Mouse (Mus musculus): Measurements from ENCODE around the gene Ntmt1. TPM values are rescaled to one million over a fixed set of nuclear protein-coding genes. Genes with fewer than 3 reads are reported as not detected.
A peak's percentile ranks its signal among the peaks of the same experiment; 100 is the strongest.

Ntmt1 gene
- polyA plus RNA-seq, 1 experiment: 71.2 TPM

DNA sequence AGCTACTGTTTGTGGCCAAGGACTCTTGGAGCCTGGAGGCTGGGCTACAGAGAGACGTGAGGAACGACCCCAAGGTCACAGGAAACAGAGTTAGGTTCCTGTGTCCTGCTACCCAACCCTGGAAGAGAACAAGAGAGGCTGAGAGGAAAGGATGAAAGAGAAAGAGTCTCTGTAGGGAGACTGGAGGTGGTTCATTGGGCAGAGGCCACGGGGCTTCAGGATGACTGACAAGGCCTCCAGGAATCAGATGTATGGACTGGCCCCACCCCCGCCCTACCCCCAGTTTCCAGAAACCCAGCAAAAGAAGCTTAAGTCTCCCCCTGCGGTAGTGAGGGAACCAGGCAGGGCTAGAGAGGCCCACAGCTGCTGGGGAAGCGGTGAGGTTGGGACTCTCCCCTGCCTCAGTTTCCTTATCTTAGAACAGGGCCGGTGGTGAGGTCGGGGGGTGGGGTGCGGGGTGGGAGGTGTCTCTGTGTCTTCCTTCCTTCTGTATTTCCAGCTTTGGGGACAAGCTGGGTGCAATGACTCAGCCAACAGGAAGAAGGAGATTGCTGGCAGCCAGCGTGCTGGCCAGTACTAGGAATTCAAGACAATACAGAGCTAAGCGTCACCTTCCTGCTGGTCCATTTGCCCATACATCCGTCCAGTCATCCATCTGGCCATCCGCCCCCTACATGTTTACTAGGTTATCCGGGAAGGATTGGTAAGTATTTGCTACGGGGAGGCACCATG is 34.9 kb upstream of the Ntmt1 start:
- Histone ChIP-seq H3K79me2 (ENCODE audit: control insufficient read depth, insufficient read depth) (no peaks in the 10 kb centered on the region), H3K36me3 (ENCODE audit: control insufficient read depth, insufficient read depth) (no peaks in the 10 kb centered on the region), H3ac (ENCODE audit: control insufficient read depth, insufficient read length) (no peak overlapping the region), H3K27me3 (ENCODE audit: control insufficient read depth, insufficient read depth, insufficient read length) (no peaks in the 10 kb centered on the region), H3K4me3 (peak overlapping the region; percentile 11), H3K4me2 (ENCODE audit: low read depth) (peak overlapping the region; percentile 87)
- TF ChIP-seq POLR2AphosphoS2 (IDR thresholded peaks at IDR 0.05; ENCODE audit: insufficient read length, low read depth): peak; percentile 62
- no peak for TF ChIP-seq E2F4 (IDR thresholded peaks at IDR 0.05; ENCODE audit: insufficient read depth)
- TF ChIP-seq MYOD1 (IDR thresholded peaks at IDR 0.05; ENCODE audit: control insufficient read depth in 1 of 3, insufficient read length in 2 of 3, low read depth in 2 of 3): peak in 1 of 3 experiments; percentile 36
- no peak for TF ChIP-seq MAX (IDR thresholded peaks at IDR 0.05; ENCODE audit: low read depth)
- TF ChIP-seq POLR2A (IDR thresholded peaks at IDR 0.05; ENCODE audit: insufficient read length, low read depth): peak; percentile 48

DNA sequence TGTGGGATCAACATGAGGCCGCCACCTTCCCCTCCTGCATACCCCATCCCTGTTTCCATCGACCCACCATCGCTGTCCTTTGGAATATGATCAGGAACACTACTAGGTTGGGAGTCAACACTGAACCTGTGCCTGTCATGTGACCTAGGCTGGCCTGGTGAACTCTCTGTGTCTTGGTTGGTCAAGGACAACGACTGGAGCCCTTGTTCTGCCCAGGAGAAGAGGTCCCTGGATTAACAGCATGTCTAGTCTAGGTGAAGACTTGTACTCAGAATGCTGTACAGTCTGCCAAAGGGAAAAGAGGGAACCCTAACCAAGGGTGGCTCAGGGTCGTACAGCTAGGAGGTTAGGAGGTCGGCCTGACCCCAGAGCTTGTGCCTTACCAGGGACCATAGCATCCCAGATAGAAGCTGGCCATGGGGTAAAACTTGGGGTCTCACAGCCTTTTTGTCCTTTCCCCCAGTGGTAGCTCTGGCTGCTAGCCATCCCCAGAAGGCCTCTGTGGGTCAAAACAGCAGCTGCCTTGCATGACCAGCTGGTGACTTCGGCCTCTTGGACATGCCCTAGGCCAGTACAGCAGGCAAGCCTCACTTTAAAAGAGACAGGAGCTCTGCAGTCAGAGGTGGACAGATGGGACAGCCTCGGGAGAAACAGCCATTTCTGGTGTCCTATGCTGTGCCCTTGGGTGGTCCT is 34.2 kb upstream of the Ntmt1 start:
- H3K79me2 ChIP-seq (ENCODE audit: control insufficient read depth, insufficient read depth): no peaks in the 10 kb centered on the region
- no peaks in the 10 kb centered on the region for H3K27me3 ChIP-seq (ENCODE audit: control insufficient read depth, insufficient read depth, insufficient read length)
- no peaks in the 10 kb centered on the region for H3K36me3 ChIP-seq (ENCODE audit: control insufficient read depth, insufficient read depth)
- H3K4me2 ChIP-seq (ENCODE audit: low read depth): peak overlapping the region; percentile 87
- peak overlapping the region; percentile 11 for H3K4me3 ChIP-seq
- TF ChIP-seq USF1 (IDR thresholded peaks at IDR 0.05; ENCODE audit: low read depth) (peak; percentile 72), MYOD1 (IDR thresholded peaks at IDR 0.05; ENCODE audit: control insufficient read depth in 1 of 3, insufficient read length in 2 of 3, low read depth in 2 of 3) (peak; percentile 72 to 92 (median 83)), POLR2A (IDR thresholded peaks at IDR 0.05; ENCODE audit: insufficient read length, low read depth) (no peak), POLR2AphosphoS2 (IDR thresholded peaks at IDR 0.05; ENCODE audit: insufficient read length, low read depth) (no peak), MAX (IDR thresholded peaks at IDR 0.05; ENCODE audit: low read depth) (no peak), E2F4 (IDR thresholded peaks at IDR 0.05; ENCODE audit: insufficient read depth) (no peak), SRF (IDR thresholded peaks at IDR 0.05; ENCODE audit: control insufficient read depth, insufficient read length, low read depth) (no peak), TCF3 (IDR thresholded peaks at IDR 0.05; ENCODE audit: insufficient read length, low read depth) (peak; percentile 59), MYOG (IDR thresholded peaks at IDR 0.05; ENCODE audit: control insufficient read depth in 1 of 3, insufficient read depth in 1 of 3, insufficient read length in 2 of 3, low read depth in 2 of 3) (peak; percentile 80 to 97 (median 96)), REST (IDR thresholded peaks at IDR 0.05; ENCODE audit: insufficient read depth, insufficient read length) (no peak), TCF12 (IDR thresholded peaks at IDR 0.05; ENCODE audit: insufficient read depth, poor library complexity, severe bottlenecking) (peak; percentile 79), CEBPB (IDR thresholded peaks at IDR 0.05; ENCODE audit: insufficient read depth, poor library complexity, severe bottlenecking) (no peak)
- H3ac ChIP-seq (ENCODE audit: control insufficient read depth, insufficient read length): no peak overlapping the region

DNA sequence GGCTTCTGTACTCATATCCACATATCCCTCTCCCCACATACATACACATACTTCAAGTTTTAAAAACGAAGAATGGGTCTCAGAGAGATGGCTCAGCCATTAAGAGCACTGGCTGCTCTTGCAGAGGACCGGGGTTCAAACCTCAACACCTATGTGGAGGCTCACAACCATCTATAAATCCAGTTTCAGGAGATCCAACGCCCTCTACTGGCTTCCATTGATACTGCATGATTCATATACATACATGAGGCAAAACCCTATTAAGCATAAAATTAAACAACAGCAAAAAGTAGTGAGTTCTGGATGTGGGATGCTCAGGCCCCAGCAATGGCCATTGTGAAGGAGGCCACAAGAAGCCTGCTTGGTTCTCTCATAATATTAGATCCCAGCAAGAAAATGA is 31.7 kb upstream of the Ntmt1 start:
- no peak overlapping the region for H3ac ChIP-seq (ENCODE audit: control insufficient read depth, insufficient read length)
- TF ChIP-seq MAX (IDR thresholded peaks at IDR 0.05; ENCODE audit: low read depth) (no peak), POLR2AphosphoS2 (IDR thresholded peaks at IDR 0.05; ENCODE audit: insufficient read length, low read depth) (no peak), TCF3 (IDR thresholded peaks at IDR 0.05; ENCODE audit: insufficient read length, low read depth) (no peak), E2F4 (IDR thresholded peaks at IDR 0.05; ENCODE audit: insufficient read depth) (no peak), TCF12 (IDR thresholded peaks at IDR 0.05; ENCODE audit: insufficient read depth, poor library complexity, severe bottlenecking) (no peak), CEBPB (IDR thresholded peaks at IDR 0.05; ENCODE audit: insufficient read depth, poor library complexity, severe bottlenecking) (no peak), POLR2A (IDR thresholded peaks at IDR 0.05; ENCODE audit: insufficient read length, low read depth) (no peak), USF1 (IDR thresholded peaks at IDR 0.05; ENCODE audit: low read depth) (no peak), MYOG (IDR thresholded peaks at IDR 0.05; ENCODE audit: control insufficient read depth in 1 of 3, insufficient read depth in 1 of 3, insufficient read length in 2 of 3, low read depth in 2 of 3) (no peak), REST (IDR thresholded peaks at IDR 0.05; ENCODE audit: insufficient read depth, insufficient read length) (no peak), MYOD1 (IDR thresholded peaks at IDR 0.05; ENCODE audit: control insufficient read depth in 1 of 3, insufficient read length in 2 of 3, low read depth in 2 of 3) (no peak), SRF (IDR thresholded peaks at IDR 0.05; ENCODE audit: control insufficient read depth, insufficient read length, low read depth) (no peak)

DNA sequence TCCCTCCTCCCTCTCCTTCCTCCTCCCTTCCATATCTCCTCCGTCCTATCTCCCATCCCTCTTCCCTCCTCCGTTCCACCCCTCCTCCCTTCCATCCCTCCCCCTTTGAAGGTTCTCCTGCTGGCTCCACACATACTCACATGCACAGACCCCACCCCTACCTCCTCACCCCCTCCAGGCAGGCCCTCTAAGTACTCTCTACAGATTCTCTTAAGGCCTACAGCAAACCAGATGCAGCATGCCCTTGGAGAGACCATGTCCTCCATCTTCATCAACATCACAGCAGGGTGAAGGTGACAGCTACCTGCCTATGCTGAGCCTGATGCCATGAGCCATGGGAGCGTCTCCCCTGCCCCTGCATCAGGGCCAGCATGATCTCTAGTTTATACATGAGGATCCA is 30.4 kb upstream of the Ntmt1 start:
- no peaks in the 10 kb centered on the region for H3K27me3 ChIP-seq (ENCODE audit: control insufficient read depth, insufficient read depth, insufficient read length)
- H3K36me3 ChIP-seq (ENCODE audit: control insufficient read depth, insufficient read depth): no peaks in the 10 kb centered on the region
- H3K79me2 ChIP-seq (ENCODE audit: control insufficient read depth, insufficient read depth): no peaks in the 10 kb centered on the region
- TF ChIP-seq POLR2AphosphoS2 (IDR thresholded peaks at IDR 0.05; ENCODE audit: insufficient read length, low read depth): no peak
- no peak for TF ChIP-seq E2F4 (IDR thresholded peaks at IDR 0.05; ENCODE audit: insufficient read depth)
- TF ChIP-seq MYOG (IDR thresholded peaks at IDR 0.05; ENCODE audit: control insufficient read depth in 1 of 3, insufficient read depth in 1 of 3, insufficient read length in 2 of 3, low read depth in 2 of 3): no peak
- TF ChIP-seq SRF (IDR thresholded peaks at IDR 0.05; ENCODE audit: control insufficient read depth, insufficient read length, low read depth): no peak
- TF ChIP-seq TCF12 (IDR thresholded peaks at IDR 0.05; ENCODE audit: insufficient read depth, poor library complexity, severe bottlenecking): no peak
- no peak overlapping the region for H3K4me2 ChIP-seq (ENCODE audit: low read depth)
- no peak overlapping the region for H3ac ChIP-seq (ENCODE audit: control insufficient read depth, insufficient read length)
- no peak overlapping the region for H3K4me3 ChIP-seq

More for the DNA sequence above, 31.7 kb upstream of the Ntmt1 start:
- Histone ChIP-seq H3K4me2 (ENCODE audit: low read depth) (no peak overlapping the region), H3K79me2 (ENCODE audit: control insufficient read depth, insufficient read depth) (no peaks in the 10 kb centered on the region), H3K36me3 (ENCODE audit: control insufficient read depth, insufficient read depth) (no peaks in the 10 kb centered on the region), H3K27me3 (ENCODE audit: control insufficient read depth, insufficient read depth, insufficient read length) (no peaks in the 10 kb centered on the region), H3K4me3 (no peak overlapping the region)
